Mouse (Mus musculus) erythroblast, embryonic 14.5 days (primary cell): ENCODE measurements around the gene Gemin8.

Source experiments
- GATA1 ChIP-seq: IDR thresholded peaks from 2 replicates; pipeline ENCODE4 v1.6.1; 2012; ENCODE audit warnings: low read length, inconsistent platforms, mixed read lengths
- TAL1 ChIP-seq: IDR thresholded peaks from 3 replicates; pipeline ENCODE4 v1.6.1; 2012; ENCODE audit warnings: low read length, inconsistent platforms, mixed read lengths

GRCm38 (mm10) chrX:166167923-166168322, 2.3 kb upstream of the Gemin8 start:
- TF ChIP-seq TAL1 (no peak), GATA1 (no peak)
